In the genomic region with DNA sequence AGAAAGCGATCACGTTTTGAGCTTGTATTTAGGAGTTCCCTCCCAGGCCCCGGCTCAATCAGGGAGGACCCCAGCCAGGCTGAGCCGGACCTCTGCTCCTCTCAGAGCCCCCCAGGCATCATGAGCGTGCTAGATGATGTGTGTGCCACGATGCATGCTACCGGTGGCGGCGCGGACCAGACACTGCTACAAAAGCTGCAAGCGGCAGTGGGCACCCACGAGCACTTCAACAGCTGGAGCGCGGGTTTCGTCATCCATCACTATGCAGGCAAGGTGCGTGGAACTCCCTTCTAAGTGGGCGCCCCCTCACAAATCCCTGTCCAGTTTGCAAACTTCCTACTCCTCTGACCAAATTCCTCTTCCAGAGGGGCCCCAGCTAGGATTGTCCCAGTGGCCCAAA, we compare ENCODE assay signal across 19 mouse cellular contexts. TPM values are rescaled to one million over a fixed set of nuclear protein-coding genes. Genes with fewer than 3 reads are reported as not detected.
"Had no signal": no experiment of that assay in that cellular context is flagged by ENCODE, and none has a peak within 500 bp of the region (broad histone marks: within the 10 kb centered on the region; RNA-seq: fewer than 3 reads in every experiment).

No protein-coding gene starts in this region.

- H3K27me3 ChIP-seq: lung, embryonic 15.5 days; midbrain, embryonic 13.5 days; midbrain, embryonic 15.5 days; neural tube, embryonic 12.5 days had no signal

- H3K27ac ChIP-seq: lung, embryonic 15.5 days; macrophage; midbrain, embryonic 13.5 days; midbrain, embryonic 15.5 days; neural tube, embryonic 12.5 days had no signal

- H3K4me1 ChIP-seq: lung, embryonic 15.5 days; midbrain, embryonic 13.5 days; midbrain, embryonic 15.5 days; neural tube, embryonic 12.5 days had no signal

- DNase-seq: liver, postnatal 0 days; lung, adult 2 months; lung, postnatal 14 days; lung, postnatal 36 days; right cerebral cortex, postnatal 14 days; right cerebral cortex, postnatal 4 days; spleen, adult 18-20 months; thymus, adult 18-20 months; thymus, postnatal 14 days; thymus, postnatal 36 days had no signal

- H3K9me3 ChIP-seq: lung, embryonic 15.5 days; megakaryocyte, embryonic 14.5 days; midbrain, embryonic 13.5 days; midbrain, embryonic 15.5 days; neural tube, embryonic 12.5 days had no signal

- H3K36me3 ChIP-seq: lung, embryonic 15.5 days; midbrain, embryonic 13.5 days; midbrain, embryonic 15.5 days; neural tube, embryonic 12.5 days had no signal

- H3K4me2 ChIP-seq: lung, embryonic 15.5 days; midbrain, embryonic 11.5 days; midbrain, embryonic 13.5 days; midbrain, embryonic 15.5 days; neural tube, embryonic 12.5 days had no signal

- H3K9ac ChIP-seq: liver, postnatal 0 days; lung, embryonic 15.5 days; midbrain, embryonic 13.5 days; midbrain, embryonic 15.5 days; neural tube, embryonic 12.5 days had no signal

- H3K4me3 ChIP-seq: lung, embryonic 15.5 days; megakaryocyte, embryonic 14.5 days; midbrain, embryonic 13.5 days; midbrain, embryonic 15.5 days; neural tube, embryonic 12.5 days had no signal

- ATAC-seq: liver, postnatal 0 days; lung, postnatal 0 days; midbrain, embryonic 13.5 days; midbrain, embryonic 15.5 days had no signal

RNA-seq across cellular contexts. Expression of a gene that starts 51.8 kb away (rescaled TPM):
- total RNA-seq: midbrain, postnatal 0 days had no signal
- polyA plus RNA-seq: lung, adult 2 months had no signal
